Mouse (Mus musculus): ENCODE measurements at regions not wholly inside any gene's neighbourhood (a gene's known extent, or its start where the extent isn't known, plus 50 kb on each side); places are given as distances from the start of the nearest gene placed in this dataset.

DNA sequence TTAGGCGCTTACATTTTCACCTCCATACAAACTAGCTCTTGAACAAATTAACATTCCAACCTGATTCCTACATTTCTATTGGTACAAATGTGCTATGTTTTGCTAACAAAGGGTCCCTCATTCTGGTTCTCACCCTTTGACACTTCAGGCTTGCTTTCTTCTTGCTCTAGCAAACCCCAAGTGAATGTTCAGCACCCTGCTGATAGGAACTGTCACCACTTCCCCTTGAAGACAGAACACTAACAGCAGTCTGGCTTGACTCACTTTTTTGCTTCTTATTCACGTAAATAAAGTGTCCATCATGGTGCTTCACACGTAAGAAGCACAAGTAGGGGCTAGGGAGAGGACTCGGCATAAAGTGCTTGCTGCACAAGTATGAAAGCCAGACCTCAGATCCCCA lies 180.0 kb upstream of the Rgma start:
- 19% methylated on average over 4 of the region's 4 CpGs for WGBS (ENCODE audit: insufficient replicate concordance)
- no peak for ATAC-seq (replicated peaks; ENCODE audit: insufficient number of reproducible peaks, low FRiP score, low TSS enrichment)
- no peak overlapping the region for H3K4me3 ChIP-seq (ENCODE audit: low read depth, low read length)
- no peaks in the 10 kb centered on the region; the same call in 1 of the 2 replicates for H3K27me3 ChIP-seq (ENCODE audit: control insufficient read depth, insufficient read depth, low read length)
- H3K36me3 ChIP-seq (ENCODE audit: control insufficient read depth, insufficient read depth, low read length) = no peaks in the 10 kb centered on the region
- peaks cover 9% of the 10 kb centered on the region for H3K9me3 ChIP-seq (replicated peaks; ENCODE audit: control insufficient read depth, low read length)
- H3K4me1 ChIP-seq (ENCODE audit: control insufficient read depth, insufficient read depth, low read length) = no peaks in the 10 kb centered on the region
- H3K27ac ChIP-seq (ENCODE audit: low read depth, low read length) = no peak overlapping the region
- no peak overlapping the region for H3K9ac ChIP-seq (ENCODE audit: low read depth, low read length)
- no peak overlapping the region for H3K4me2 ChIP-seq

DNA sequence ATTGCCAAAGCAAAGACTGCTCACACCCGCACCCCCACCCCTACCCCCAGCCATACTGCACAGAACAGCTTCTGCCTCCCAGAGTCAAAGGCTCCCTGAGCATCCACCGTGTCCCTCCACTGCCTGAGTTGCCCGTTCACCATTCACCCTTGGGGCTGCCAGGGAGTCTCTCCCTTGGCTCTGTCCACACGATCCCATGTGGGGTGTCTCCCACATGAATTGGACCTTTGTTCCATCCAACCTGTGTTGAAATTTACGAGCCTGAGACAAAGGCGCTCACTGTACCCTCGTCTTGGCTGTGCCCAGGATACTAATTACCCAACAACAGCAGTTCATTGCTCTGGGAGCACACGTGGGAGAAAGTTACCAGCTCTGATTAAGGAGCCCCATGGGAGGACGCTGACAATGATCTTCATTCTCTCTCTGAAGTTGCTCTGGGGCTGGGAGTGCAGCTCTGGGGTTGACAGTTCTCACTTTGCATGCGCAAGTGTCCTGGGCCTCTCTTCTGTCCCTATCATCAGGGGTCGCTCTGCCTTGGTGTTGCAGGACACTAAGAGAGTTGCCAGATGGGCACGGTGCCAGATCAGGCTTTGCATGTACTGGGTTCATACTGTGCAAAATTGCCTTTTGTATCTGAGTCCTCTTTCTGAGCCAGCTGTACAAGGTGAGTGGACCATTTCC lies 178.3 kb upstream of the Rgma start:
- Histone ChIP-seq H3K9ac (ENCODE audit: low read depth, low read length) (no peak overlapping the region), H3K4me2 (no peak overlapping the region), H3K27me3 (ENCODE audit: control insufficient read depth, insufficient read depth, low read length) (no peaks in the 10 kb centered on the region; the same call in 1 of the 2 replicates), H3K4me3 (ENCODE audit: low read depth, low read length) (no peak overlapping the region), H3K27ac (ENCODE audit: low read depth, low read length) (no peak overlapping the region), H3K4me1 (ENCODE audit: control insufficient read depth, insufficient read depth, low read length) (no peaks in the 10 kb centered on the region), H3K36me3 (ENCODE audit: control insufficient read depth, insufficient read depth, low read length) (no peaks in the 10 kb centered on the region), H3K9me3 (replicated peaks; ENCODE audit: control insufficient read depth, low read length) (peaks cover 9% of the 10 kb centered on the region)
- 62% methylated on average over 12 of the region's 12 CpGs for WGBS (ENCODE audit: insufficient replicate concordance)
- no peak for ATAC-seq (replicated peaks; ENCODE audit: insufficient number of reproducible peaks, low FRiP score, low TSS enrichment)

DNA sequence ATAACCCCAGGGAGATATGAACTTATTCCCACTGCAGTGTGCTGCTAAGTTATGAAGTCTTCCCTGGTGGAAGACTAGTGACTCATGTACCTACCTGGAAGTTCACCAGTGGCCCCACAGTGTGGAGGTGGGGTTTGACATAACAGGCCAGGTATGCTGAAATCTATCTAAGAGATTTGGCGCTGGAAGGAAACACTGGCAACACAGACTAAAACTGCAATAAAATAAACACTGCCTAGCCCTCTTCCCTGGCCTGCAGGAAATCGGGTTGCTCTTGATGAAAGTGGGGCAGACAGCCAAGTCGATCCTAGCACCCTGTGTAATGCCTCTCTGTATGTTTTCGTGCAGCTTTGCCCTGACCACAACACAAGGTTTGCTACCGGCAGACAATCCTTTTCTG lies 177.2 kb upstream of the Rgma start:
- no peaks in the 10 kb centered on the region for H3K4me1 ChIP-seq (ENCODE audit: control insufficient read depth, insufficient read depth, low read length)
- H3K4me3 ChIP-seq (ENCODE audit: low read depth, low read length) = no peak overlapping the region
- no peaks in the 10 kb centered on the region for H3K36me3 ChIP-seq (ENCODE audit: control insufficient read depth, insufficient read depth, low read length)
- H3K4me2 ChIP-seq = no peak overlapping the region
- H3K27me3 ChIP-seq (ENCODE audit: control insufficient read depth, insufficient read depth, low read length) = no peaks in the 10 kb centered on the region
- peaks cover 9% of the 10 kb centered on the region for H3K9me3 ChIP-seq (replicated peaks; ENCODE audit: control insufficient read depth, low read length)
- no peak overlapping the region for H3K9ac ChIP-seq (ENCODE audit: low read depth, low read length)
- 64% methylated on average over 5 of the region's 5 CpGs for WGBS (ENCODE audit: insufficient replicate concordance)
- ATAC-seq (replicated peaks; ENCODE audit: insufficient number of reproducible peaks, low FRiP score, low TSS enrichment) = no peak
- H3K27ac ChIP-seq (ENCODE audit: low read depth, low read length) = no peak overlapping the region

DNA sequence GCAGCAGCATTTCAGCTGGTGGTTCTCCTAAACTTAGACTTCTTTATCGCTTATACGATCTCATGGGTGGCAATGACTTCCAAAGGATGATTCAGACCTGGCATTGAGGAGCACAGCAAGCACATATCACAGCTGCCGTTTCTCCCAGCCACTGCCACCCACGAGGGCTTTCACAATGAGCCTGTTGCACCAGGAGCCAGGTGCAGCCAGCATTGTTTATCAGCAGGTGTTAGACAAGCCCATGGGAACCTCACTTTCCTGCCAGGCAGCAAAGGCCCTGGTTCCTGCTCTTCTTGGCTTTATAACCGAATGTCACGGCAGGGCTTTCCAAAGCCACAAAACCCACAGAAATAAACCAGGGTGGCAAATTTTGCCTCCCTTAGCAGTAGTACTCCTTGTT lies 175.3 kb upstream of the Rgma start:
- 65% methylated on average over 6 of the region's 6 CpGs for WGBS (ENCODE audit: insufficient replicate concordance)
- no peak overlapping the region for H3K9ac ChIP-seq (ENCODE audit: low read depth, low read length)
- no peak overlapping the region for H3K27ac ChIP-seq (ENCODE audit: low read depth, low read length)
- H3K36me3 ChIP-seq (ENCODE audit: control insufficient read depth, insufficient read depth, low read length) = no peaks in the 10 kb centered on the region
- no peaks in the 10 kb centered on the region for H3K4me1 ChIP-seq (ENCODE audit: control insufficient read depth, insufficient read depth, low read length)
- no peak overlapping the region for H3K4me3 ChIP-seq (ENCODE audit: low read depth, low read length)
- no peak for ATAC-seq (replicated peaks; ENCODE audit: insufficient number of reproducible peaks, low FRiP score, low TSS enrichment)
- H3K9me3 ChIP-seq (replicated peaks; ENCODE audit: control insufficient read depth, low read length) = 0 out of 2 replicates have a peak, but pooled peaks cover 3% of the 10 kb centered on the region
- no peaks in the 10 kb centered on the region for H3K27me3 ChIP-seq (ENCODE audit: control insufficient read depth, insufficient read depth, low read length)
- H3K4me2 ChIP-seq = no peak overlapping the region

DNA sequence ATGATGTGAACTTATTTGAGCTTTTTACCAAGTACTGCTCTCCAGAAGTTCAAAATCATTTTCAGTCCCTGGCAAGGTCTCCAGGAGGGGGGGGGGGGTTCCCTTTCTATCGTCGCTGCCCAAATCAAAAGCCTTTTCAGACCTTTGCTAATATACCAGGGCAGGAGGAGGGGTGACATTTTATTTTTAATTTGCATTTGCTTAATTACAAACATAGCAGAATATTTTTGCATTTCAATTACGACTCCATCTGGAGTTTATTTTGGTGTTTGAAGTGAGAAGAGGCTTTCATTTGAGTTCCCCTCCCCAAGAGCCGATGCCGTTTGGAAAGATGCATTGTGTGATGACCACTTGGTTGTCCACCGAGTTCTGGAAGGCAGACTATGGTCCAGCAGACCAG lies 174.0 kb upstream of the Rgma start:
- ATAC-seq (replicated peaks; ENCODE audit: insufficient number of reproducible peaks, low FRiP score, low TSS enrichment) = no peak

DNA sequence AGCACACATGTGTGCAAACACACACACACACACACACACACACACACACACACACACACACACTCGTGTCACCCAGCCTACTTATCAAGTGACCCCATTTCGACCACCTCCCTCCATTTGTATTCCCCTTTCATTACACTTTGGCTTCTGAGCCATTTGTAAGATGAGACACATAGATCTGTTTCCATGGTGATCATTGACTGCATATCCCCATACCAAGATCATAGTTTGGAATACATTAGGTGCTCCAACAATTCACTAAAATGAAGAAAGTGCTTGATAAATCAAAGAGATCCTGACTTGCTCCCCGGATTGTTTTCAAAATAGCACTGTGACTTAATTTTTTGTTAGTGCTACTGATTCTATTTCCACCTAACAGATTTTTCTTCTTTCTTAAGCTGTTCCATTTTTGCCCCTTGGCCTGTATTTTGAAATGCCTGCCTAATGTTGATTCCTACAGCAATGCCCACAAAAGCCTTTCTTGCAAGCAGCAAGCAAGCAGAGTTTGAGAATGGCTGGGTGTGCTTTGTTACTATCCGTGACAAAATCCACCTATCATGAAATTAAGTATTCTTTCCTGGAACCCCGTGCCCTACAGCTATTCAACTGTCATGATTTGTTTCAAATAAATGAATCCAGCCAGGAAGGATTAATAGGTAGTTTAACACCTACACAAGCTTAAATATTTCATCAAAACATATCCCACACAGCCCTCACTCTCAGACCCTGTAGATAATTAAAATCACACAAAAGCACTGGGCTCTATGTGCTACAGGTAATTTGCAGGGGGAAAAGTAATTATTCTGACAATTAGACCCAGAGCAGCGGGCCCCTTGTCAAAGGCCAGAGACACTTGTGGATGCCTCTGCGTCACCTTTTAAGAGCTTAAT lies 168.1 kb upstream of the Rgma start:
- no peak overlapping the region for H3K4me3 ChIP-seq (ENCODE audit: low read depth, low read length)
- WGBS (ENCODE audit: insufficient replicate concordance) = 66% methylated on average over 7 of the region's 7 CpGs
- H3K27ac ChIP-seq (ENCODE audit: low read depth, low read length) = no peak overlapping the region
- H3K4me1 ChIP-seq (ENCODE audit: control insufficient read depth, insufficient read depth, low read length) = no peaks in the 10 kb centered on the region
- no peaks in the 10 kb centered on the region for H3K27me3 ChIP-seq (ENCODE audit: control insufficient read depth, insufficient read depth, low read length)
- no peak for ATAC-seq (replicated peaks; ENCODE audit: insufficient number of reproducible peaks, low FRiP score, low TSS enrichment)
- H3K9ac ChIP-seq (ENCODE audit: low read depth, low read length) = no peak overlapping the region
- H3K4me2 ChIP-seq = no peak overlapping the region
- H3K9me3 ChIP-seq (replicated peaks; ENCODE audit: control insufficient read depth, low read length) = no peaks in the 10 kb centered on the region
- H3K36me3 ChIP-seq (ENCODE audit: control insufficient read depth, insufficient read depth, low read length) = no peaks in the 10 kb centered on the region

More for the DNA sequence above, 174.0 kb upstream of the Rgma start:
- Histone ChIP-seq H3K4me3 (ENCODE audit: low read depth, low read length) (no peak overlapping the region), H3K36me3 (ENCODE audit: control insufficient read depth, insufficient read depth, low read length) (no peaks in the 10 kb centered on the region), H3K4me1 (ENCODE audit: control insufficient read depth, insufficient read depth, low read length) (no peaks in the 10 kb centered on the region), H3K9ac (ENCODE audit: low read depth, low read length) (no peak overlapping the region), H3K27ac (ENCODE audit: low read depth, low read length) (no peak overlapping the region), H3K27me3 (ENCODE audit: control insufficient read depth, insufficient read depth, low read length) (no peaks in the 10 kb centered on the region), H3K9me3 (replicated peaks; ENCODE audit: control insufficient read depth, low read length) (0 out of 2 replicates have a peak, but pooled peaks cover 3% of the 10 kb centered on the region), H3K4me2 (no peak overlapping the region)
- WGBS (ENCODE audit: insufficient replicate concordance) = 79% methylated on average over 6 of the region's 6 CpGs

DNA sequence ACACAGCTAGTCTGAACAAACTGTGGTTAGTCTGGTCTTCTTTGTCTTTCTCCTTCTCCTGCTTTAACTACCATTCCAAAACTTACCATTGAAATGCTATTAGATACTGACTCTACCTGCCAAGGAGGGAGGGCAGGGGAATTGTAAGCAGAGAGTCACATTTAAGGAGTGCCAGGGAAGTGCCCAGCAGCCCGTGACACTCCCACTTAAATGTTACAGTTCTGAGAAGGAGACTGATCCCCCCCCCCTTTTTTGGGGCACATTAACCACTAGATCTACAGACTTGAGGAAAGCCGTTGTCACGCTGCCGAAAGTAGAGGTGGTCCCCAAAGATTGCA lies 166.9 kb upstream of the Rgma start:
- WGBS (ENCODE audit: insufficient replicate concordance) = 62% methylated on average over 4 of the region's 4 CpGs
- no peaks in the 10 kb centered on the region for H3K36me3 ChIP-seq (ENCODE audit: control insufficient read depth, insufficient read depth, low read length)

DNA sequence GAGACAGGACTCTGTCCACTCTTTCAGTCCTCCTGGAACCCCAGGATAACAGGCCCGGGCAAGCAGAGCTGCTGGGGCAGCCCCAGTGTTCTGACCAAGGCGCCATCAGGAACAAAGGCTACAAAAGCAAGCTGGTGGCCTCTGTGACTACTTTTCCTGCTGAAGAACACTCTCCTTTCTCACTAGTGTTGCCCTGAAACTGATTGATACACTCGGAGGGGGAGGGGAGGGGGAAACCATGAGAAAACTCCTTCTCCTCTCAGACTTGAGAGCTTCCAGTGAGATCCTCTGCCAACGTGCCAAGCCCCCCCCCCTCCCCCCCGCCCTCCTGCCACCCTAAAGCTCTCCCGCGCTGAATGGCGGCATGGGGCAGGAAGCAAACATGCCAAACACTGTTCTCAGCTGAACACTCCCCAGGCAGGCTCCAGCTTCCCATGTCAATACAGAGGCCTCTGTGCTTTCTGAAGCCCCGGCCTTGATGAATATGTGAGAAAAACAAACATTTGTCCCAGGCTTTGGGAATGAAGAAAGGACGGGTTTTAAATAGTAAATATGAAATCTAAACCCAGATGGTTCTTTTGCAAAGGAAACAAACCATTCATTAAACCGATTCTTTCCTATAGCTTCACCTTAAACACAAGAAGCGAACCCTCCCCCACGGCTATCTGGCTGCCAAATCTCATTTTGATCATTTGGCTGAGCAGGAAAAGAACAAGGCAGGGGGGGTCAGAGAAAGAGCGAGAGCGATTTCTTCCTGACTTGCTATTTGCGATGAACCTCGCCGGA lies 166.3 kb upstream of the Rgma start:
- Histone ChIP-seq H3K36me3 (ENCODE audit: control insufficient read depth, insufficient read depth, low read length) (no peaks in the 10 kb centered on the region), H3K27me3 (ENCODE audit: control insufficient read depth, insufficient read depth, low read length) (no peaks in the 10 kb centered on the region), H3K4me1 (ENCODE audit: control insufficient read depth, insufficient read depth, low read length) (no peaks in the 10 kb centered on the region), H3K4me2 (peak overlapping the region; percentile 27; the same call in 1 of the 2 replicates), H3K9ac (ENCODE audit: low read depth, low read length) (no peak overlapping the region), H3K9me3 (replicated peaks; ENCODE audit: control insufficient read depth, low read length) (no peaks in the 10 kb centered on the region), H3K4me3 (ENCODE audit: low read depth, low read length) (no peak overlapping the region), H3K27ac (ENCODE audit: low read depth, low read length) (no peak overlapping the region)
- WGBS (ENCODE audit: insufficient replicate concordance) = 34% methylated on average over 18 of the region's 18 CpGs
- ATAC-seq (replicated peaks; ENCODE audit: insufficient number of reproducible peaks, low FRiP score, low TSS enrichment) = no peak

More for the DNA sequence above, 166.9 kb upstream of the Rgma start:
- H3K4me2 ChIP-seq = no peak overlapping the region
- no peaks in the 10 kb centered on the region for H3K27me3 ChIP-seq (ENCODE audit: control insufficient read depth, insufficient read depth, low read length)
- no peaks in the 10 kb centered on the region for H3K9me3 ChIP-seq (replicated peaks; ENCODE audit: control insufficient read depth, low read length)
- no peaks in the 10 kb centered on the region for H3K4me1 ChIP-seq (ENCODE audit: control insufficient read depth, insufficient read depth, low read length)
- no peak overlapping the region for H3K27ac ChIP-seq (ENCODE audit: low read depth, low read length)
- ATAC-seq (replicated peaks; ENCODE audit: insufficient number of reproducible peaks, low FRiP score, low TSS enrichment) = no peak
- H3K9ac ChIP-seq (ENCODE audit: low read depth, low read length) = no peak overlapping the region
- no peak overlapping the region for H3K4me3 ChIP-seq (ENCODE audit: low read depth, low read length)
